In the genomic region with DNA sequence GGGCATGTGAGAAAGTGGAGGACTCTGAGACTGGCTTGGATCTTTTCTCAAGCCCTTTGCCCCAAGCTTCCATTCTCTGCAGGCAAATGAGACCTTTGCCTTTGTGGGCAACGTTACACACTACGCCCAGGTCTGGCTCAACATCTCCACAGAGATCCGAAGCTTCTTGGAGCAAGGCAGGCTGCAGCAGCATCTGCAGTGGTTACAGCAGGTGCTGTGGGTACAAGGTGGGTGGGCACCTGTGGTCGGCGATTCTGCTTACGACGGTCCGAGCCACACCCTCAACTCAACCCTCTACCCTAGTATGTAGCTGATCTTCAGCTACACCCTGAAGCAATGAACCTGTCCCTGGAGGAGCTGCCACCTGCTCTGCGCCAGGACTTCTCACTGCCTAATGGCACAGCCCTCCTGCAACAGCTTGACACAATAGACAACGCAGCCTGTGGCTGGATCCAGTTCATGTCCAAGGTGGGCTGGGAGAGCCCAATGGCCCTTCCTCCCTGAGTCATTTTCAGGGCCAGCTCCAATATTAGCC, we compare ENCODE assay signal across 12 mouse cellular contexts. TPM values are rescaled to one million over a fixed set of nuclear protein-coding genes. Genes with fewer than 3 reads are reported as not detected.
A peak's percentile ranks its signal among the peaks of the same experiment; 100 is the strongest.
DNase-seq lines count a peak whose midpoint lies in the region.
"Had no signal": no experiment of that assay in that cellular context is flagged by ENCODE, and none has a peak within 500 bp of the region (broad histone marks: within the 10 kb centered on the region; RNA-seq: fewer than 3 reads in every experiment).

No protein-coding gene starts in this region.

- peak; percentile 57 for DNase-seq in cerebellum, adult 11-12 months
- DNase-seq in cerebellum, adult 8-10 months = no peak
- peak; percentile 85 for DNase-seq in heart, adult 11 months
- DNase-seq in heart, postnatal 36 days = no peak
- DNase-seq in right cerebral cortex, adult 2 months (ENCODE audit: low spot score in 2 of 2) = no peak
- DNase-seq: adrenal gland, adult 2 months; adrenal gland, postnatal 10 days; adrenal gland, postnatal 25 days; embryo, embryonic 11 days had no signal

- intact Hi-C loops in heart, postnatal 36 days (cut with DNase I) = no loop called here

RNA-seq across cellular contexts. Expression of gene Abca2, which starts 7.8 kb away (rescaled TPM):
- total RNA-seq in heart, postnatal 36 days (2021) = 10 to 100 TPM; 35.5 to 39.9 TPM

RNA-seq across cellular contexts. Expression of gene Fut7, which starts 13.3 kb away (rescaled TPM):
- total RNA-seq in heart, postnatal 36 days (2021) = under 1 TPM; 0.27 to 0.36 TPM
- total RNA-seq: adrenal gland, postnatal 25 days; ES-E14 had no signal

RNA-seq across cellular contexts. Expression of gene Clic3, which starts 20.3 kb away (rescaled TPM):
- 1 to 10 TPM; 1.2 to 1.6 TPM for total RNA-seq in heart, postnatal 36 days (2021)
- total RNA-seq: adrenal gland, postnatal 25 days; common myeloid progenitor, adult 5-6 weeks had no signal

RNA-seq across cellular contexts. Expression of gene Paxx, which starts 24.5 kb away (rescaled TPM):
- 10 to 100 TPM; 23.0 to 23.4 TPM for total RNA-seq in heart, postnatal 36 days (2021)

RNA-seq across cellular contexts. Expression of gene Ptgds, which starts 33.5 kb away (rescaled TPM):
- total RNA-seq in heart, postnatal 36 days (2021) = 100 to 1,000 TPM; 189 to 202 TPM
- total RNA-seq: common myeloid progenitor, adult 5-6 weeks; MEL had no signal

Comparison
In these comparisons a context has a peak if more than half of its experiments do, and no peak if none do; other contexts are left out.
1. DNase-seq: peak in cerebellum, adult 11-12 months (single experiment) and heart, adult 11 months (single experiment); none in cerebellum, adult 8-10 months (single experiment), heart, postnatal 36 days (0 of 2) and right cerebral cortex, adult 2 months (0 of 2).